Mouse (Mus musculus): ENCODE measurements around the gene B4galnt1. TPM values are rescaled to one million over a fixed set of nuclear protein-coding genes. Genes with fewer than 3 reads are reported as not detected.

The B4galnt1 gene
- total RNA-seq (2014; rRNA removed), result 87.9 and 94.4 TPM in 2 replicates
- polyA plus RNA-seq (2015; fragmentation: Nextera tagmentation; extraction: Ambion mirVana), result 87.3 and 87.8 TPM in 2 replicates

DNA sequence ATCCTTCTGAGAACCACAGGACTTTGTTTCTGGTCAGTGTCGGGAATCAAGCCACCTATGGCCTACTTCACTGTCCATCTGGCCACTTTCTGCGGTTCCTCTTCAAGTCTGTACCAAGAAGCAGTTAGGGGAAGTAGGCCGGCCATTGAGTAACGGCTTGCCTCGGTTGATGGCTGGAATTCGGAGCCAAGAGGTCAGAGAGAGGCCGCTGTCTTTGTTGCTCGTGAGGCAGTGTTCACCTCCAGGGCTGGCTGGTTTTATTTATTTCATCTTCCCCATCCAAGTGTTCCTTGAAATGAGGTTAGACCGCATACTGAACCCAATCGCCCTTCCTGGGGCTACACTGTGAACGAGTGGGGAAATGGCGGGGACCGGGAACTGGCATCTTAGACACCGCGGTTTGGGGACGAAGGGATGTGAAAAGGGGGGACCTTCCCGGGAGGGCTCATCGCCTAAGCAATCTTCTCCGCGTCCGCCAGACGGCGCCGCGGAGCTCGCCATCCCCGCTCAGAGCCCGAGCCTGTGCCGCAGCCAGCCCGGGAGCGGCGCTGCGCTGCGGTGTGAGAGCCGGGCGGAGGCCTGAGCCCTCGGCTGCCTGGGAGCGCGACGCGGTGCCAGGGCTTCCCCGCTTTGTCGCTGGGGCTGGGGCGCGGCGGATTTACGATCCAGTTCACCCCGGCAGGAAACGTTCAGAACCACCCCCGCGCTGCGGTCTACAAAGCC lies at the start of gene B4galnt1:
Gene B4galnt1 (plus strand): TSS at position 595 of the 723 bp plus-strand sequence.
- H3K4me3 ChIP-seq (ENCODE audit: low read depth, low read length), result peak within 1 kb of the TSS; percentile 83
- no peaks in the 10 kb centered on the region; the same call in none of the 2 replicates for H3K27me3 ChIP-seq (ENCODE audit: insufficient read depth, low read length)
- peak within 1 kb of the TSS; percentile 84 for H3K4me2 ChIP-seq (ENCODE audit: low read depth)
- H3K27ac ChIP-seq (ENCODE audit: low read depth, low read length), result peak within 1 kb of the TSS; percentile 94
- H3K9me3 ChIP-seq (ENCODE audit: low read length), result no peaks in the 10 kb centered on the region
- WGBS, result 2% methylated on average over 49 of the region's 52 CpGs
- TF ChIP-seq CTCF (IDR thresholded peaks at IDR 0.05; ENCODE audit: low read depth), result peak; percentile 98
- H3K9ac ChIP-seq, result peak within 1 kb of the TSS; percentile 99
- ATAC-seq (peak; percentile 93), DNase-seq (peak; percentile 96)
- peaks cover 15% of the 10 kb centered on the region; the same call in 1 of the 2 replicates for H3K36me3 ChIP-seq (ENCODE audit: insufficient read depth)
- H3K4me1 ChIP-seq (ENCODE audit: insufficient read depth), result no peaks in the 10 kb centered on the region

DNA sequence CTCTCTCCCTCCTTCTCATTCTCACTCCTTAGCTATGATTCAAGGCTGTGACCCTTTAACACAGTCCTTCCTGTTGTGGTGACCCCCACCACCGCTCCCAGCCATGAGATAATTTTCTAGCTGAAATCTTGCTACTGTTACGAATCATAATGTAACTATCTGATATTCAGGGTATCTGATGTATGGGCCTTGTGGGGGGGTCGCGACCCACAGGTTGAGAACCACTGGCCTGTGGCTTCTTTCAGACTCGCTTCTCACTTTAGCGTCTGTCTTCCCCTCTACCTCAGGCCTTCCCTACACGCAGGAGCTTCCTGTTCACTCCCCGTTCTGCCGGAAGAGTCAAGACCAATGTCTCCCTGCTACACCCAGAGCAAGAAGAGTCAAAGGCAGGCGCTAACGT lies 46.6 kb upstream of the B4galnt1 start:
- H3K4me2 ChIP-seq (ENCODE audit: low read depth), result no peak overlapping the region
- H3K4me1 ChIP-seq (ENCODE audit: insufficient read depth), result peaks cover 23% of the 10 kb centered on the region; the same call in 1 of the 2 replicates
- H3K27me3 ChIP-seq (ENCODE audit: insufficient read depth, low read length), result no peaks in the 10 kb centered on the region
- H3K9me3 ChIP-seq (ENCODE audit: low read length), result no peaks in the 10 kb centered on the region
- WGBS, result 94% methylated on average over 11 of the region's 11 CpGs
- no peak for DNase-seq
- H3K9ac ChIP-seq, result no peak overlapping the region
- H3K4me3 ChIP-seq (ENCODE audit: low read depth, low read length), result no peak overlapping the region
- peaks cover 37% of the 10 kb centered on the region for H3K36me3 ChIP-seq (ENCODE audit: insufficient read depth)
- ATAC-seq, result no peak
- H3K27ac ChIP-seq (ENCODE audit: low read depth, low read length), result no peak overlapping the region
- TF ChIP-seq CTCF (IDR thresholded peaks at IDR 0.05; ENCODE audit: low read depth), result no peak

DNA sequence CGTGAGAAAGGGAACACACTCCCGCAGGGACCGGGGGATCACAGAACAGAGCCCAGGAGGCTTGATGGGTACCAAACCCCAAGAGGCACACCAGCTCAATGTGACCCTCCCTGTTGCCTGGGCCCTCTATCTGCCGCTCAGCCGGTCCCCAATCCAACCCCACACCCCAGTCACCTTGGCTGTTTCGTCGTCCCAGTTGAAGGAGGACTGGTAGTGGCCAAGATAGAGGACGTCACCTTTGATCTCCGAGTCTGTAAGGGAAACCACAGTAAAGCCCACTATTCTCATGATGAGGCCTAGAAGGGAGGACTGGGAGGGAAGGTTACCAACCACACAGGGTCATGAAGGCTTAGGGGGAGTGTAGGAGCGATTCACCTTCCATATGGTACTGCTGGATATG lies 45.8 kb upstream of the B4galnt1 start:
- H3K27ac ChIP-seq (ENCODE audit: low read depth, low read length), result no peak overlapping the region
- H3K27me3 ChIP-seq (ENCODE audit: insufficient read depth, low read length), result no peaks in the 10 kb centered on the region
- H3K4me3 ChIP-seq (ENCODE audit: low read depth, low read length), result no peak overlapping the region
- ATAC-seq (no peak), DNase-seq (no peak)
- WGBS, result 94% methylated on average over 10 of the region's 10 CpGs
- peaks cover 37% of the 10 kb centered on the region for H3K36me3 ChIP-seq (ENCODE audit: insufficient read depth)
- no peak for TF ChIP-seq CTCF (IDR thresholded peaks at IDR 0.05; ENCODE audit: low read depth)
- H3K9ac ChIP-seq, result no peak overlapping the region
- peaks cover 23% of the 10 kb centered on the region; the same call in 1 of the 2 replicates for H3K4me1 ChIP-seq (ENCODE audit: insufficient read depth)
- no peaks in the 10 kb centered on the region for H3K9me3 ChIP-seq (ENCODE audit: low read length)
- H3K4me2 ChIP-seq (ENCODE audit: low read depth), result no peak overlapping the region

GRCm38 (mm10) chr10:127120301-127121065 lies 44.5 kb upstream of the B4galnt1 start:
- Histone ChIP-seq H3K27ac (ENCODE audit: low read depth, low read length) (peak overlapping the region; percentile 66), H3K9ac (peak overlapping the region; percentile 84), H3K4me3 (ENCODE audit: low read depth, low read length) (peak overlapping the region; percentile 96), H3K4me1 (ENCODE audit: insufficient read depth) (peaks cover 23% of the 10 kb centered on the region; the same call in 1 of the 2 replicates), H3K36me3 (ENCODE audit: insufficient read depth) (peaks cover 33% of the 10 kb centered on the region), H3K27me3 (ENCODE audit: insufficient read depth, low read length) (no peaks in the 10 kb centered on the region), H3K9me3 (ENCODE audit: low read length) (no peaks in the 10 kb centered on the region), H3K4me2 (ENCODE audit: low read depth) (peak overlapping the region; percentile 94)
- WGBS, result 2% methylated on average over 34 of the region's 34 CpGs
- ATAC-seq (peak; percentile 15), DNase-seq (no peak)
- no peak for TF ChIP-seq CTCF (IDR thresholded peaks at IDR 0.05; ENCODE audit: low read depth)

DNA sequence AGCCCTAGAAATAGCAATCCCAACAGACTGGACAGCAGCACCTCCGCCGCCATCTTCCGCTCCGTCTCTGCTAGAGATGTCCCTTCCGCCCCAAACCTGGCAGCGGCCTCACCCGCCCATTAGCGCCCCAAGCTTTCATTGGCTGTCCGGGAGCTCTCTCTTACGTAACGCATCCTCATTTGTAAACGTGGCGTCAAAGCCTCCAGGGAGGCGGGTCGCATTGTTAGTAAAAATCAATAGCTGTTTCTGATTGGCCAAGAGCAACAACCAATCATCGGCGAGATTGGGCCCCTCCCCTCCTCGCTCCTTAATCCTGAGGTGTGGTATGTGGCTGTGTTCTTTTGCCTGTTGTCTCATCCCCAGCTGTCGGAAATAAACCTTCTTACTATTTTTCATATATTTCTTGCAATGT lies 44.0 kb upstream of the B4galnt1 start, which contains the start of gene Os9:
Gene Os9 (minus strand): TSS at position 66 of the 412 bp plus-strand sequence.
- ATAC-seq (peak; percentile 98), DNase-seq (peak; percentile 99)
- Histone ChIP-seq H3K27me3 (ENCODE audit: insufficient read depth, low read length) (no peaks in the 10 kb centered on the region), H3K9me3 (ENCODE audit: low read length) (no peaks in the 10 kb centered on the region), H3K4me3 (ENCODE audit: low read depth, low read length) (peak within 1 kb of the TSS; percentile 96), H3K9ac (peak within 1 kb of the TSS; percentile 84), H3K36me3 (ENCODE audit: insufficient read depth) (peaks cover 27% of the 10 kb centered on the region), H3K4me1 (ENCODE audit: insufficient read depth) (peaks cover 23% of the 10 kb centered on the region; the same call in 1 of the 2 replicates), H3K27ac (ENCODE audit: low read depth, low read length) (peak within 1 kb of the TSS; percentile 86), H3K4me2 (ENCODE audit: low read depth) (peak within 1 kb of the TSS; percentile 94)
- under 1% methylated on average over 19 of the region's 19 CpGs for WGBS
- TF ChIP-seq CTCF (IDR thresholded peaks at IDR 0.05; ENCODE audit: low read depth), result peak; percentile 25; the same call in 1 of the 2 replicates

GRCm38 (mm10) chr10:127122018-127122417 lies 43.0 kb upstream of the B4galnt1 start:
- H3K9ac ChIP-seq, result 0 out of 2 replicates have a peak overlapping the region, but pooled peaks have one; percentile 2
- peaks cover 17% of the 10 kb centered on the region for H3K36me3 ChIP-seq (ENCODE audit: insufficient read depth)
- no peaks in the 10 kb centered on the region for H3K9me3 ChIP-seq (ENCODE audit: low read length)
- H3K27me3 ChIP-seq (ENCODE audit: insufficient read depth, low read length), result no peaks in the 10 kb centered on the region
- H3K4me3 ChIP-seq (ENCODE audit: low read depth, low read length), result peak overlapping the region; percentile 96
- H3K4me2 ChIP-seq (ENCODE audit: low read depth), result peak overlapping the region; percentile 51
- DNase-seq, result no peak
- WGBS, result 70% methylated on average over 3 of the region's 3 CpGs
- TF ChIP-seq CTCF (IDR thresholded peaks at IDR 0.05; ENCODE audit: low read depth), result no peak
- peak overlapping the region; percentile 86 for H3K27ac ChIP-seq (ENCODE audit: low read depth, low read length)
- H3K4me1 ChIP-seq (ENCODE audit: insufficient read depth), result peaks cover 23% of the 10 kb centered on the region; the same call in 1 of the 2 replicates
- ATAC-seq, result no peak
